Mouse (Mus musculus) kidney, postnatal 0 days (tissue): ENCODE measurements at regions not wholly inside any gene's neighbourhood (a gene's known extent, or its start where the extent isn't known, plus 50 kb on each side); places are given as distances from the start of the nearest gene placed in this dataset.
A peak's percentile ranks its signal among the peaks of the same experiment; 100 is the strongest.

Experiments used
- ATAC-seq: fragments of 200-750 bp; cut with Nextera tagmentation; replicated peaks from 2 replicates; pipeline ENCODE4 v1.8.0; 2017; ENCODE audit warnings: low read depth, moderate number of reproducible peaks, moderate TSS enrichment, moderate library complexity; ENCODE audit not compliant: low FRiP score
- DNase-seq: peaks from one replicate; pipeline ENCODE4 v3.0.0-alpha.2; 2016; ENCODE audit warnings: low spot score
- H3K27ac ChIP-seq: fragments of 300-500 bp; sonication (generic); 2 replicates; pipeline ENCODE4 v1.5.1; 2014; ENCODE audit warnings: mild to moderate bottlenecking
- H3K27me3 ChIP-seq: fragments of 300-500 bp; sonication (generic); 2 replicates; pipeline ENCODE4 v1.6.1; 2014; ENCODE audit warnings: low read length, mixed read lengths; ENCODE audit not compliant: insufficient read depth
- H3K36me3 ChIP-seq: fragments of 300-500 bp; sonication (generic); 2 replicates; pipeline ENCODE4 v1.6.1; 2014; ENCODE audit warnings: low read length, mixed read lengths; ENCODE audit not compliant: insufficient read depth
- H3K4me1 ChIP-seq: fragments of 300-500 bp; sonication (generic); replicated peaks from 2 replicates; pipeline ENCODE4 v1.6.1; 2014; ENCODE audit warnings: antibody characterized with exemption, low read length, mixed read lengths; ENCODE audit not compliant: insufficient read depth
- H3K4me2 ChIP-seq: fragments of 300-500 bp; sonication (generic); 2 replicates; pipeline ENCODE4 v1.6.1; 2014; ENCODE audit warnings: mild to moderate bottlenecking, low read length, moderate library complexity, mixed read lengths
- H3K4me3 ChIP-seq: fragments of 300-500 bp; sonication (generic); replicated peaks from 2 replicates; pipeline ENCODE4 v1.5.1; 2014; ENCODE audit warnings: low read depth, low read length
- H3K9ac ChIP-seq: fragments of 300-500 bp; sonication (generic); 2 replicates; pipeline ENCODE4 v1.6.1; 2014; ENCODE audit warnings: low read depth, low read length
- H3K9me3 ChIP-seq: fragments of 300-500 bp; sonication (generic); replicated peaks from 2 replicates; pipeline ENCODE4 v1.6.1; 2016; ENCODE audit warnings: low read length, inconsistent platforms, mixed read lengths
- CTCF ChIP-seq: IDR thresholded peaks from 2 replicates; pipeline ENCODE4 v1.5.1; 2016; ENCODE audit warnings: antibody characterized with exemption, low read depth, mild to moderate bottlenecking, moderate library complexity
- WGBS: fragments of 180-500 bp; shearing (Covaris S2); extraction: QIAGEN DNeasy Blood & Tissue Kit; methylation state at CpG from one replicate; pipeline ENCODE4 v1.1.7; 2014; 5-methylcytosine and 5-hydroxymethylcytosine counted together

DNA sequence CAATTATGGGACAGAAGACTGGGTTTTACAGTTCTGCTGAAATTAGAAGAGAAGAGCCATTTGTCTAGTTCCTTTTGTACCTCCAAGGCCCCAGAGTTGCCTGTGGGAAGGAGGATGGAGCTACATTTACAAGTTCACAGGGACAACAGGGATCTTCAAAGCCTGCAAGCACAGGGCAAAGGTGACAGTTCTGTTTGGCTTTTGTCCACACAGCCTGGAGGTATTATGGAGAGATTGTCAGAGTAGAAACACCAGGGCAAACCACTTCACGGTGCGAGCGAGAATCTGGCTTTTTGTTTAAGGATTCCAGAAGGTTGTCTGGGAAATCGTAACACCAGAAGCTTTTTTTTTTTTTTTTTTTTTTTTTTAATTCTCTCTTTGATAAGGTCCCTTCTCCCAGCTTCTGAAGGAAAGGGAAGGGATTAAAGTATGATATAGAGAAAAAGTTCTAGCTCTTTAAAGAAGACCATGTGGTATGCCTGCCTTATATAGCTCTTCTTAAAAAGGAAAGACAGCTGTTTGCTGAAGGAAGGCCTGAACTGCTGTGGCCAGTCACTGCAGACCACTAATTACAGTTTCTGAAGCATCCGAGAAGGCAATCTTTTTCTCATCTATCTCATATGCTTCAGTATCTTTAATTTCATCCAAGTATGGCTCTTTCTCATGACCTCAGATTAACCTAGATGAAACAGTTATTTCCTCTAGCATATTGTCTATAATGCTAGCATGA is 551.2 kb upstream of the Slit2 start:
- no peaks in the 10 kb centered on the region for H3K36me3 ChIP-seq
- no peaks in the 10 kb centered on the region for H3K9me3 ChIP-seq
- ATAC-seq (no peak), DNase-seq (peak; percentile 18)
- H3K27me3 ChIP-seq = no peaks in the 10 kb centered on the region
- no peaks in the 10 kb centered on the region for H3K4me1 ChIP-seq
- 39% methylated on average over 5 of the region's 5 CpGs for WGBS
- TF ChIP-seq CTCF = no peak
- no peak overlapping the region for H3K4me3 ChIP-seq
- H3K4me2 ChIP-seq = no peak overlapping the region
- H3K9ac ChIP-seq = no peak overlapping the region
- H3K27ac ChIP-seq = no peak overlapping the region

DNA sequence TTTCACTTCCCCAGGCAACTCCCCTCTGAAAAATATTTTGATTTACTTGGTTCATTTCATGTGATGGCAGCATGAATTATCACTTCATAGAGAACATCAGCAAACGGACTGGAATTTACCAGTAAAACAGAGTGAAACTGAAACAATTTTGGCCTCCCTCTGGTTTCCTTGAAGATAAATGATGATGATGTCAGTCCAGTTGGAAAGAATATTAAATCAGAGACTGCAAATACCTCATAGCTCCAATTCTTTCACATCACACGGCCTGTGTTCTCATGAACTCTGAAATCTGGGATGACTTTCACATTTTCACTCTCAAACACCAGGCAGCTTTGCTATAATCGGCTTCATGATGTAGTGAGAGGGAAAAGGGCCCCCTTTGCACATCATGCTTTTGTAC is 546.5 kb upstream of the Slit2 start:
- Histone ChIP-seq H3K4me1 (no peaks in the 10 kb centered on the region), H3K27ac (no peak overlapping the region), H3K36me3 (no peaks in the 10 kb centered on the region), H3K9me3 (no peaks in the 10 kb centered on the region), H3K4me2 (no peak overlapping the region), H3K9ac (no peak overlapping the region), H3K4me3 (no peak overlapping the region), H3K27me3 (no peaks in the 10 kb centered on the region)
- ATAC-seq = no peak
- DNase-seq = peak; percentile 62
- 49% methylated on average over 3 of the region's 3 CpGs for WGBS
- no peak for TF ChIP-seq CTCF

DNA sequence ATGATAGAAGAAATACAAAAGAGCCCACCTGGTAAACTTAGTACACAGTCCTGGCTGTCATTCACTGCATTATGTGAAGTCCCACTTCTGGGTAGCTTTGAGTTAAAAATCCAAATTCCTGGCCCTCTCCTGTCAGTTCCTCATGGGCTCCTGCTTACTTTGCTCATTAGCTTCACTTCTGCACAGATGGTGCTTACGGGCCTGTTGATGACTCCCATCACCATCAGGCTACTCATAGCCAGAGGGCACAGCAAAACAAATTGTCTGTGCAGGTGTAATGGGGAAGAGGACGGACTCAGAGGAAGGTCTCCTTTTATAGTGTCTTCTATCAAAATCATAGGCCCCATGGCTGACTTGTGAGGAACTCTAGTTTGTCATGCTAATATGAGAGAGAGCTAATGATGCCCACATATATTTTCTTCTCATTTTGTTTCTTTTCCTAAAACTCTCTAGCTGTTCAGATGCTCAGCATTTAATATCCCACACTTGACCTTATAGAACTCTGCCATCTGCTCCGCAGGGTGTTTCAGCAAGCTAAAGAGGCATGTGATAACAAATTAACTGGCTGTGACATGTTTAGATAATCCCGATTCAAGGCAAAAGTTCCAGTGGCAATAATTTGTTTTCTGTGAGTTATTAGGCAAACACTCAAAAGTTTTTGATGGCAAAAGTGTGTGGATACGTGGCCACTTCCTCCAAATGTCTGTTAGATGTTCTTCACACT is 536.5 kb upstream of the Slit2 start:
- WGBS = 43% methylated on average over 5 of the region's 5 CpGs
- ATAC-seq (no peak), DNase-seq (no peak)
- no peaks in the 10 kb centered on the region for H3K27me3 ChIP-seq
- no peak for TF ChIP-seq CTCF
- no peak overlapping the region for H3K4me2 ChIP-seq
- no peak overlapping the region for H3K4me3 ChIP-seq
- no peak overlapping the region for H3K9ac ChIP-seq
- no peaks in the 10 kb centered on the region for H3K4me1 ChIP-seq
- H3K9me3 ChIP-seq = no peaks in the 10 kb centered on the region
- no peak overlapping the region for H3K27ac ChIP-seq
- no peaks in the 10 kb centered on the region for H3K36me3 ChIP-seq

DNA sequence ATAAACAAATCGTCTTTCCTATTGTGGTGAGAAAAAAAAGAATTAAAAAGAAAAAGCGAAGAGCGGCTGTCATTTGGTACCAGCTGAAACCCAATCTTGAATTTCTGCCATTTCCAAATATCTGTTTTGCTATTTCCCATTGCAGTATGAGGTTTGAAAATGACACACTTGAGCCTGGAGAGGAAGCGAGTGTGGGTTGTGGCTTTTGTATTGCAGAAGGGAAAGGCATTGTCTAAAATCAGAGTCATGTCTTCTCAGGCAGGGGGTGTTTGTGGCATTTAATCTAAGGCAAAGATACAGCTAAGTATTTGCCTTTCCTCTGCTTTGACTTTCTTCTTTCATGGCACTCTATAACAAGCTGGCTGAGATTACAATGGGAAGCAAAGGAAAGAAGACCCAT is 518.1 kb upstream of the Slit2 start:
- TF ChIP-seq CTCF = no peak
- no peak overlapping the region for H3K27ac ChIP-seq
- no peak overlapping the region for H3K4me2 ChIP-seq
- no peak for ATAC-seq
- H3K9me3 ChIP-seq = no peaks in the 10 kb centered on the region
- 92% methylated on average over 4 of the region's 4 CpGs for WGBS
- no peaks in the 10 kb centered on the region for H3K27me3 ChIP-seq
- H3K9ac ChIP-seq = no peak overlapping the region
- no peak overlapping the region for H3K4me3 ChIP-seq
- DNase-seq = no peak
- no peaks in the 10 kb centered on the region for H3K4me1 ChIP-seq
- no peaks in the 10 kb centered on the region for H3K36me3 ChIP-seq

DNA sequence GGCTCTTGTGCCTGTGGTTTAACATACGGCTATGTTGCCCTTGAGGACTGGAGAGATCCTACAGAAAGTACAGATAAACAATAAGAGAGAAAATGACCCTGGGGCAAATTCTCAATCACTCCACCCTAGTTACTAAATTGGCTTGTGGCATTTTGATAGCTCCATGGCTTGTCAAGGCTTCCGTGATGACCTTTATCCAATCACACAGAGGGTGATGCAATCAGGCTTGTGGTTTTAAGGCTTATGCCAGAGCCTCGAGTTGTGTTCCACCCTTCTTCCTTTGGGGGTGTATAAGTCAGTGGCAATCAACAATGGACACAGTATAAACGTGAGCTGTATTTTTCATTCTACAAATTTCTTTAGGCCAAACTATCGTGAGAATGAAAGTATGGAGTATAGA is 513.5 kb upstream of the Slit2 start:
- Histone ChIP-seq H3K36me3 (no peaks in the 10 kb centered on the region), H3K4me3 (no peak overlapping the region), H3K4me1 (no peaks in the 10 kb centered on the region), H3K9ac (no peak overlapping the region), H3K9me3 (no peaks in the 10 kb centered on the region), H3K27me3 (no peaks in the 10 kb centered on the region), H3K27ac (no peak overlapping the region), H3K4me2 (no peak overlapping the region)
- WGBS = 70% methylated on average over 5 of the region's 5 CpGs
- no peak for ATAC-seq
- DNase-seq = no peak
- TF ChIP-seq CTCF = no peak

DNA sequence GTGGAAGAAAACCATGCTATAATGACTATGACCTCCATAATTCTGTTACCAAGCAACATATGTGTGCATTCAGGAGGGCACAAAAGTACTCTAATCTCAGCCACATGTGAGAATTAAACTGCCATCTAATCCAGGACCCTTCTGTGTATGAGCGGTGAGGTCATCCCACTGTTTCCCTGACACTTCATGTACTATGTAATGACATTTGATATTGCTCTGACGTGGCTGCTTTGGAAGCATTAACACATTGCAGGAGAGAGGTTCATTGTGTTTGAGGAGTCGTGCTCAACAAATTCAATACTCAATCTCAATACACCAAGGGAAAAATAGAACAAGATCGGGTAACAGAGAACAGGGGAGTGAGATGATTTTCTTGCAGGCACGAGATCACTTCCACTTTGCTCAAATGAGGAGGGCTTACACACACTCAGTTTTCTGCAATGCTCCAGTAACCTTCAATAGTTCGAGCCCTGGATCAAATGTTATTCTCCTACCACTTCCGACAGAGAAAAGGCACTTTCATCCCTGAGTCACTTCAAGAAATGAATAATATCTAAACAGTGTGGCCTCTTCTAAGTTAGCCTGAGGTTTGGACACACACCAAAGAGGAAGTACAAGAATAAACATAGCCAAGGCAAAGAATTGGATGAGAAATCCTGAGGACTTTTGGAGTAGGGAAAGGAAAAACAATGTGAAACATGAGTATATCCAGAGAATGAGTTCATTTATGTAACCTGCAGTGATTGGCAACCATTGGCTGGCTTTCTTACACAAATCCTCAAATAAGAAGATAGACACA is 510.7 kb upstream of the Slit2 start:
- Histone ChIP-seq H3K4me3 (no peak overlapping the region), H3K27ac (no peak overlapping the region), H3K9ac (no peak overlapping the region), H3K4me2 (no peak overlapping the region), H3K36me3 (no peaks in the 10 kb centered on the region), H3K27me3 (no peaks in the 10 kb centered on the region), H3K9me3 (no peaks in the 10 kb centered on the region), H3K4me1 (no peaks in the 10 kb centered on the region)
- DNase-seq (peak; percentile 35), ATAC-seq (no peak)
- 38% methylated on average over 7 of the region's 7 CpGs for WGBS
- no peak for TF ChIP-seq CTCF
